Mouse (Mus musculus) hindlimb bud, embryonic 11.5 days (tissue): ENCODE data around the gene Kremen1.

ENCODE experiments used
- DNase-seq: peaks from one replicate; pipeline ENCODE4 v3.0.0-alpha.2; 2012; ENCODE audit warnings: low read depth, low spot score; ENCODE audit errors: extremely low spot score

Gene Kremen1

DNA sequence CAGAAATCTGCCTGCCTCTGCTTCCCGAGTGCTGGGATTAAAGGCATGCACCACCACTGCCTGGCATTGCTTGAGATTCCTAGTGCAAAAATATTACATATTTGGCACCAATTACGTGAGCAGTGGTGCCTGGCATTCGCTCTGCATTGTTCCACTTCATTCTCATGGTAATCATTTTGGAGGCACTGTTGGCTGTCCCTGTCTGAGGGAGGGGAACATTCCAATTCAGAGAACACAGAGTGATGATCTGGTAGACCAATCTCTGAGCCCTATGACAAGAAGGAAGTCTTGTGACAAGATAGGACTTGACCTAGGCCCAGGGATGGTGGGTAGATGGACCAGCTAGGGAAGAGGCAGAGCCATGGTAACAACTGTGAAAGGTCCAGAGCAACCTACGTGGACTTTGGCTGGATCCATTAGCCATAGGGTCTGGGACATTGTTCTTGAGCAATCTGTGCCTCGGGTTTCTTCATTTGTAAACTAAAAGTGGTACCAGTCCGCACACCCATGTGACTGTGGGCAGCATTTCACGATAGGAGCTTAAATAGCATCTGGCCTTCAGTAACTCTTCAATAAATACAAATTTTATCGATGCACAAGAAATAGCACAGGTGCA lies 8.6 kb upstream of the Kremen1 start:
- DNase-seq = no peak

DNA sequence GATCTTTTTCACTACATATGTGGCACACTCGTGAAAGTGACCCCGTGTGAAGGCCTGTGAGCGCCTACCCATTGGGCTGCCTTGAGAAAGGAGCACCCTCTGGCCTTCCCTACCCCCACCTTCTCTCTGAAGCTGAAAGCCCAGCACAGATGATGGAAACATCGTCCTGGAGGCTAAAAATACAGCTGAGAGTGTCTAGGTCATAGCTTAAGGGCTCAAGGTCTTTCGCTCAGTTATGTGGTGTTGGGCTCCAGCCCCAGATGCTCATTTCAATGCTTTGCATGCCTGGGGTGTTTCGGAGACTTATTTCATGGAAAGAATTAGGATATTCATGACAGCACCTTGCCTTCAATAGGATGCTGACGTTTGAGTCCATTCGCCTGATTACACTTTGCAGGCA lies 4.4 kb upstream of the Kremen1 start:
- DNase-seq = no peak

- no peak for DNase-seq
Measured at GRCm38 (mm10) chr11:5263078-5263730, 1.8 kb upstream of the Kremen1 start.

- no peak for DNase-seq
Measured at GRCm38 (mm10) chr11:5260942-5261459, 357 bp downstream of the Kremen1 start.

DNA sequence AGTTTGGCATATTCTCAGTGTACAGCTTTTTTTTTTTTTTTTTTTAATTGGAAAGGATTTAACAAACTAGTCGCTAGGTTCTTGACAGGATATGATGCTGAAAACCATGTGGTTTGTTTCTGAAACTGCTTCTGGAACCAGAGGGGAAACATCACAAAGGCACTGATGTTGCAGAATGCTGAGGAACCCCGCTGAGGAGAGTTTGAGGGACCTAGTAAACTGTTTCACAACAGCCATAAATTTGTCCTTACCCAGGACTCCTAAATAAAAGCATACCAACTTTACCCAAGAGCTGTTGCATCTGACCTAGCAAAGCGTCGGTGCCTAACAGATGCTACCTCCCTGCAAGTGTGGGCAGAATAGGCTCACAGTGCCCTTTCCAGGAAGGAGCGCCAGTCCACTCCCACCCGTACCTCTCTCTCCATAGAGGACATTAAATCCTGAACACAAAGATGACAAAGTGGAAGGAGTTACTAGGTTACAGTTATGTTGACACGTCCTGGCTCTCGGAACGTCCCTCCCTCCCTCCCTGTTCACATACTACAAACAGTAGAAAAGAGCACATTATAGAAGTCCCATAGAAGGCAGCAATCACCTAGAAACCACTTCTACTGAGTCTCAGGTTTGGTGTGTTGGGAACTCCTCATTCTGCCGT lies 1.3 kb downstream of the Kremen1 start:
- DNase-seq = no peak

DNA sequence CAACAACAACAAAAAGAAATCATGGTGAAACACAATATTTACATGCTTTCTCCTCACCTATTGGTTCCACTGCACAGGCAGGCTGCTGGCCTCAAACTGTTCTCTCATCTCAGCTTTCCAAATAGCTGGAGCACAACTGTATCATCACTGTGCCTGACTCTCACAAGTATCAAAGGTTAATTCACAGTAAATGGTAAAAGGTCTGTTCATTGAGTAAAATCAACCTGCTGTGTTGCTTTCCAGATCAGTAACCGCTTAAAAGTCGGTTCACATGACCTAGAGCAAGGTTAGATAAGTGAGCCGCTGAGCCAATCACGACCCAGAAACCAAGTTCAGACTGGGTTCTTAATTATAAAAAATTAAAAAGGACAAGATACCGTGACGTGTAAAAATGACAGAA lies 3.3 kb downstream of the Kremen1 start:
- no peak for DNase-seq

DNA sequence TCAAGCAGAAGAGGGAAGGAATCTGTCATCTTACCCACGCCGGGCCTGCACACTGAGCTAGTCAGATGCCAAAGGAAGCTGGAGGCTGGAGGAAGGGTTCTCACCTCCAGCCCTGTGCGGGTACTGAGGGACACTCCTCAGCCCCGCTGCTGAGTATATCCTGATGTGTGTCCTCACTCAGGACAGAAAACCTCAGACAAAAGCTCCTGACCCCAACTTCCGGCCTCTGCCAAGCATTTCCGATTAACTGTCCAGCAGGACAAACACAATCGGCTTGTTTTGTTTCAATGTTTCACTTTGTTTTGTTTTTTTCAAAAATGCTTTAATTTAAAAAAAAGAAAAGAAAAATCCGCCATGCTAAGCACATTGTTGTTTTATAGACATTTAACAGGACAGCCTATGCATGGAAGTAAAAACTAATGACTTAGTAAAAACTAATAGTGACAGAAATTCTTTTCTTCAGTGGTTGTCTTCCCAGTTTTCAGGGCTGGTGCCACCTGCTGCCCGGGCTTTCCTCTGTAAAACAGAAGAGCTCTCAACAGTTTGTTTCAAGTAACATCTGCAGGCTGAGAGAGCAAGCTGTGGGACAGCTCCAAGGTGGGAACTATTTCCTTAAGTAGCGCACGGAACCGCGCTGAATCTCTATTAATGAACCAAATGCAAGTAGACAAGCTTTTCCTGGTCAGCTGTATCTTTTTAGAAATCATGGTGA lies 4.1 kb downstream of the Kremen1 start:
- no peak for DNase-seq

DNA sequence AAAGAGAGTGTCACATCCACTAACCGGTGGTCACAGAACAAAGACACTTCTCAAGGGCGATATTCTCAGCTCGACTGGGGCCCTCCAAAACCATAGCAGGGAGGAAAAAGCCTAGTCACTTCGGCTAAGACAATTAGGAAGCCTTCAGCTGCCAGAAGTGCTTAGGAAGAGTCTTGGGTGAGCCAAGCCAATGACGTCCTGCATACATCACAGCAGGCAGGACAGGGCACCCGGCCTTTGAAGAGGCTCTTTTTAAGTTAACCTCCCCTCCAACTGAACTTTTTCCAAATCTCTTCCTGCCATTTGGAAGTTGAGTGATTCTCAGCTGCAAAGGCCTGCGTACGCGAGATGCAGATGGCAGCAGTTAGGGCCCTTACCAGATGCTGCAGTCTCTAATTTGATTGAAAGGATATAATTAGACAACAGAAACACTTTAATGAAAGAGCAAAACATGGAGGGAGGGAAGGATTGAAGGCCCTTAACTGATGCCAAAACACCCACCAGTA lies 5.8 kb downstream of the Kremen1 start:
- no peak for DNase-seq

DNA sequence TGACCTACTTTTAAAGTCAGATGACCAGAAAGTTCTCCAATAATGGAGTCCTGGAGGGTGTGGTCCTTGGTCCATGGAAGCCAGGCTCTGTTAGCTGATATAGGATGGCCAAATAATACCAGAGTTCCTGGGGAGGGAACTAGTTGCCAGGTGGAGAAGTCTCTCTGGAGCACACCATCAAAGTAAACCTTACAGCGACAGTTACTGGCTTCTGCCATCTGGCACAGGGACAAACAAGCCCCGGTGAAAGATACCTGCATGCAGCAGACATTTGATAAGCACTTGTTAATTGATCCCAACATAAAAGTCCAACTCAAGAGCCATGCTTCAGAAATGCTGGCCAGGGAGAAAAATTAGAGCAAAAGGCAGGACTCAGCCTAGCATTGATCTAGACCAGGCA lies 7.3 kb downstream of the Kremen1 start:
- no peak for DNase-seq

DNA sequence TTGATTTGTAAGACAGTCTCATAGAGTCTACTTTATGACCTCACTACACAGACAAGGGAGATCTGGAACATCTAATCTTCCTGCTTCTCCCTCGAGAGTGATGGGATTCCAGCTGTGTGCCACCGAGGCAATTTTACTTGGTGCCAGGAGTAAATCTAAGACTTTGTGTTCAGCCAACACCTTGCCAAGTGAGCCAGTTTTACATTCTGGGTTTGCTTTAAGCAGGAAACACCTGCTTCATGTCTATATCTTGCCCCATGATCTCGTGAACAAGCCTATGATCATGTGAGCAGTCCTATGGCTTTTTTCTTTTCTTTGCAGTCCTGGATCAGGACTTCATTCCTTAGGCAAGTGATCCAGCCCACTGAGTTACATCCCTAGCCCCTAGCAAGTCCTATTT lies 7.8 kb downstream of the Kremen1 start:
- DNase-seq = no peak

GRCm38 (mm10) chr11:5252727-5253126 lies 8.6 kb downstream of the Kremen1 start:
- DNase-seq = no peak

DNA sequence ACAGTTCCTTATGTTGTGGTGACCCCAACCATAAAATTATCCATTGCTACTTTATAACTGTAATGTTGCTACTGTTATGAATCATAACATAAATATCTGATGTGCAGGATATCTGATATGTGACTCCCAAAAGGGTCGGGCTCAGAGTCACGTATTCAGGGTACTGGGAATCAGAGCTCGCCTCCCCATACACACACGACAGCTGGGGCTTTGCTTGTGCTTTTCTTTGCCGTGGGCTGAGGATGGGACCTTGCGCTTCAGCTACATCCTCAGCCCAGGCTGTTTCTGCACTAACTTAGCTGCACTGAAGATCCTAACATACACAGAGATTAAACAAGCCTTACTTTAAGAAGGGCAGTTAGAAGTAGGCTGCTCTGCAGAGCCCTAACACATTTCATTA lies 10.2 kb downstream of the Kremen1 start:
- no peak for DNase-seq

- no peak for DNase-seq
Measured at GRCm38 (mm10) chr11:5248200-5248599, 13.2 kb downstream of the Kremen1 start.

DNA sequence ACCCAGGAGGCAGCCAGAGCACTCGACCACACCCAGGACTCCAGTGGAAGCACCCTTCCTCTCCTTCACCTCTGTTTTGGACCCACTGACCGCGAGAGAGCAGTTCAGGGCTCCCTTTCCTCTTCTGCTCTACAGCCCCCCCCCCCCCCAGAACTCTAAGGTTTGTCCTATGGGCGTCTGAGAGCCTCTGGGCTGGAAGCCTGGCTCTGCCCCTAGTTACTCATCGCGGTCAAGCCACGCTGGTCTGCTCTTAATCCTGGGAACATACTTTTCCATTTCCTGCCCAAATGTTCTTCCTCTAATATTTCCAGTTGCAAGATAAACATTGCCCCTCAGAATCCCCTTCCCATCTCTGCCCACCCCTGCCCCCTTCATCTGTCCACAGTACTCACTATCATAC lies 15.9 kb downstream of the Kremen1 start:
- DNase-seq = no peak

DNA sequence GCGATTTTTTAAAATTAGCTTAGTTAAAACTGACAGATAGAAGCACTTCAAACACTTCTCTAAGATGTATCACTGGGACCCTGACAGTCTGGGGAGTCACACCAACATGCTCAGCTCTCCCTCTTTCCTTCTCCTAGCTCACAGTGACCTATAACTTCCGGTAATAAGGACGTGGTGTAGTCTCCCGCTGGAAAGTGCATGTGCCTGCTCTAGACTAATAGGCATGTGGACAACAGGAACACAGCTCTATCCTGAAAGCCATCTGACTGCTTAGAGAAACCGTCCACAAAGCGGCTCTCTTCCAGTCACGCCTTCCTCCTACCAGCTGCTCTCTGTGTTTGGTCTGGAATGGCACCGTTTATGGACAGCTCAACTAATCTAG lies 16.6 kb downstream of the Kremen1 start:
- no peak for DNase-seq

DNA sequence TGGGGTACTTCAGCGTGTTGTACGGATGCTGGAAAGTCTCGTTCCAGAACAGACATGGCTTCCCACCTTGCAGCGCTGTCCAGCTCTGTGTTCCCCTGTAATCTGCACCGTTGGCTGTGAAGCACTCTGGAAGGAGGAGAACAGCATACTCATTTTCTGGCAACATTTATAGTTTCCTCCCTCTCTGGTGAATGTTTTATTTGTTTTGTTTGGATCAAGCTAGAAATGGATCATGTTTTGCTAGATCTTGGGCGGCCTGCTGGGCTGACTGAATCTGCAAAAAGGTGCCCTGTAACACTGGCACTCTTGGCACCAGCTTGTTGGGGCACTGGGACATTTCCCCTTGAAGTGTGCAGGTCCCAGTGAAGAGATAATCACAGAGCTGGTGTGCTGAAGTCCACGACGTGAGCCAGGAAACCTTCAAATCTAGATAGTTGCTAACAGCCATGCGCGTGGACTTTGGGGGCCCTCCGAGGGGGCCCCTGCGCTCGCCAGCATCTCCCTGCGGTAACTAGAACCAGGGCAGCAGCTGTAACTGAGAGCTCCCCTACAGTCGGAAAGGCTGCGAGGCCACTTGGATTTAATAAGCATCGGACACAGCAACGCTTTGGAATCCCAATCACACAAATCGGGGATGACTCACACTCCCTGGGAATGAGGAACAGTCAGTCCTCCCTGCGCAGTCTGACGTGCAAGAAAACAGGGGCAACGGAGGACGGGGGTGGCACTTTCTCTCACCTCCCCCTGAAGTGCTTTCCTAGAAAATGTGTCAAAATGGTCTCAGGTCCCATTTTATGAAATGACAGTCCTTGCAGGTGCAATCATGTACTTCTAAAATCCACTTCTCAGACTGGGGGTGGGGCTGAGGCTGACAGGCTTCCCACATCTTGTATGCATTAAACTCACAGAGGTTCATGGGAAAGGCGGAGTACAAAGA lies 17.3 kb downstream of the Kremen1 start:
- DNase-seq = no peak

DNA sequence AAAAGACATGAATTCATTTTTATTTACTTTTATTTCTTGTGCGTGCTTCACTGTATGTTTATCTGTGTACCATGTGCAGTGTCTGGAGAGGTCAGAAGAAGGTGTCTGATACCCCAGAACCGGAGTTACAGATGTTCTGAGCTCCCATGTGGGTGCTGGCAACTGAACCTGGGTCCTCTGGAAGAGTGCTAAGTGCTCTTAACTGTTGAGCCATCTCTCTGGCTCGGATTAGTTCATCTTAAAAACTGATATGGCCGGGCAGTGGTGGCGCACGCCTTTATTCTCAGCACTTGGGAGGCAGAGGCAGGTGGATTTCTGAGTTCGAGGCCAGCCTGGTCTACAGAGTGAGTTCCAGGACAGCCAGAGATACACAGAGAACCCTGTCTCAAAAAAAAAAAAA lies 18.1 kb downstream of the Kremen1 start:
- no peak for DNase-seq

- no peak for DNase-seq
Measured at GRCm38 (mm10) chr11:5242158-5242557, 19.2 kb downstream of the Kremen1 start.

GRCm38 (mm10) chr11:5239706-5240690 lies 21.4 kb downstream of the Kremen1 start:
- DNase-seq = no peak
